Mouse (Mus musculus) kidney, postnatal 25 days (tissue): ENCODE measurements around the gene Xaf1.

Experiments used
- DNase-seq, 2 experiments: peaks; one replicate each; pipeline ENCODE4 v3.0.0; 2021; ENCODE audit warnings: mixed read lengths in 2 of 2

Gene Xaf1

GRCm38 (mm10) chr11:72362347-72362741 is 60.9 kb downstream of the Xaf1 start, which contains the start of gene Tekt1:
Gene Tekt1 (minus strand): TSS chr11:72362442.
- DNase-seq = no peak
